In genomic region chr14:76151820-76152161, GRCm38 (mm10) we compare ENCODE assay signal across 8 mouse cellular contexts. TPM values are rescaled to one million over a fixed set of nuclear protein-coding genes. Genes with fewer than 3 reads are reported as not detected.
DNase-seq lines count a peak whose midpoint lies in the region; ATAC-seq and TF ChIP-seq lines count a peak whose summit lies in the region.

No protein-coding gene starts in this region.

- no peak for DNase-seq in kidney, adult 2 months
- DNase-seq in kidney, adult 11 months: no peak
- DNase-seq in retina, embryonic 14.5 days (ENCODE audit: low spot score): no peak
- DNase-seq in layer of hippocampus, adult 18-20 months (ENCODE audit: low spot score in 2 of 2): no peak
- DNase-seq in cerebellum, adult 11 months: no peak

- TF ChIP-seq CTCF in kidney, adult 2 months (conservative IDR thresholded peaks at IDR 0.05; ENCODE audit: insufficient read depth, insufficient read length, low read depth, low read length): no peak
- no peak for TF ChIP-seq CTCF in bone marrow macrophage, adult 2 months (IDR thresholded peaks at IDR 0.05; ENCODE audit: low read depth, low read length)

- no peaks in the 10 kb centered on the region for H3K27me3 ChIP-seq in kidney, adult 2 months (replicated peaks; ENCODE audit: control insufficient read depth, insufficient read depth, low read length)
- no peaks in the 10 kb centered on the region for H3K27me3 ChIP-seq in hindbrain, embryonic 13.5 days
- peaks cover 3% of the 10 kb centered on the region; the same call in 1 of the 2 replicates for H3K27me3 ChIP-seq in midbrain, embryonic 13.5 days

- H3K9ac ChIP-seq in hindbrain, embryonic 13.5 days: peak overlapping the region; percentile 82; the same call in 1 of the 2 replicates
- H3K9ac ChIP-seq in midbrain, embryonic 13.5 days (replicated peaks): peak overlapping the region; percentile 82

- no peaks in the 10 kb centered on the region for H3K36me3 ChIP-seq in kidney, adult 2 months (ENCODE audit: control insufficient read depth, insufficient read depth, low read length)
- no peaks in the 10 kb centered on the region for H3K36me3 ChIP-seq in hindbrain, embryonic 13.5 days
- H3K36me3 ChIP-seq in midbrain, embryonic 13.5 days: no peaks in the 10 kb centered on the region

- H3K4me3 ChIP-seq in kidney, adult 2 months (ENCODE audit: insufficient read depth, low read depth, low read length): peak overlapping the region; percentile 89
- H3K4me3 ChIP-seq in bone marrow macrophage, adult 2 months (ENCODE audit: insufficient read depth, low read length): peak overlapping the region; percentile 88
- peak overlapping the region; percentile 65 for H3K4me3 ChIP-seq in hindbrain, embryonic 13.5 days
- H3K4me3 ChIP-seq in midbrain, embryonic 13.5 days (replicated peaks): peak overlapping the region; percentile 66

- no peak for TF ChIP-seq POLR2A in kidney, adult 2 months (IDR thresholded peaks at IDR 0.05; ENCODE audit: low read depth, low read length)
- no peak for TF ChIP-seq POLR2A in bone marrow macrophage, adult 2 months (IDR thresholded peaks at IDR 0.05; ENCODE audit: borderline replicate concordance, low read depth, low read length)

- H3K27ac ChIP-seq in kidney, adult 2 months (ENCODE audit: insufficient read depth, low read depth, low read length): peak overlapping the region; percentile 90
- no peak overlapping the region for H3K27ac ChIP-seq in bone marrow macrophage, adult 2 months (ENCODE audit: insufficient read depth, low read depth, low read length)
- H3K27ac ChIP-seq in hindbrain, embryonic 13.5 days: peak overlapping the region; percentile 97
- peak overlapping the region; percentile 97 for H3K27ac ChIP-seq in midbrain, embryonic 13.5 days

- H3K4me2 ChIP-seq in hindbrain, embryonic 13.5 days: peak overlapping the region; percentile 66
- H3K4me2 ChIP-seq in midbrain, embryonic 13.5 days (replicated peaks): peak overlapping the region; percentile 67

- 3% methylated on average over 10 of the region's 10 CpGs for WGBS in kidney, adult 2 months
- WGBS in hindbrain, embryonic 13.5 days: 2% methylated on average over 10 of the region's 10 CpGs
- under 1% methylated on average over 10 of the region's 10 CpGs for WGBS in midbrain, embryonic 13.5 days

- H3K4me1 ChIP-seq in kidney, adult 2 months (ENCODE audit: control insufficient read depth, insufficient read depth, low read length): peaks cover 6% of the 10 kb centered on the region; the same call in 1 of the 2 replicates
- peaks cover 6% of the 10 kb centered on the region for H3K4me1 ChIP-seq in bone marrow macrophage, adult 2 months (ENCODE audit: control insufficient read depth, insufficient read depth, low read length)
- peaks cover 15% of the 10 kb centered on the region for H3K4me1 ChIP-seq in hindbrain, embryonic 13.5 days (replicated peaks)
- H3K4me1 ChIP-seq in midbrain, embryonic 13.5 days (replicated peaks): peaks cover 10% of the 10 kb centered on the region

- no peaks in the 10 kb centered on the region for H3K9me3 ChIP-seq in hindbrain, embryonic 13.5 days
- no peaks in the 10 kb centered on the region for H3K9me3 ChIP-seq in midbrain, embryonic 13.5 days

- ATAC-seq in hindbrain, embryonic 13.5 days (ENCODE audit: low FRiP score): no peak
- no peak for ATAC-seq in midbrain, embryonic 13.5 days

RNA-seq across cellular contexts. Expression of gene Nufip1, which starts 41.1 kb away (rescaled TPM):
- 1.8 and 2.6 TPM in 2 replicates for polyA plus RNA-seq in kidney, adult 2 months (2012; rRNA removed)
- 7.3 and 7.4 TPM in 2 replicates for polyA plus RNA-seq in bone marrow macrophage, adult 2 months (2012; ENCODE audit: insufficient read depth, insufficient read length, missing spikeins)
- 14.7 and 15.6 TPM in 2 replicates for polyA plus RNA-seq in hindbrain, embryonic 13.5 days (2015; fragmentation: Nextera tagmentation; extraction: Ambion mirVana)
- 13.7 and 14.9 TPM in 2 replicates for polyA plus RNA-seq in midbrain, embryonic 13.5 days (2015; fragmentation: Nextera tagmentation; extraction: Ambion mirVana)
- total RNA-seq in layer of hippocampus, adult 18-20 months (2021): 10 to 100 TPM in 1 of 2 experiments, 1 to 10 TPM in 1; 8.6 to 10.1 TPM

RNA-seq across cellular contexts. Expression of gene Gpalpp1, which starts 41.2 kb away (rescaled TPM):
- polyA plus RNA-seq in kidney, adult 2 months (2012; rRNA removed): 4.1 and 5.5 TPM in 2 replicates
- 19.1 and 22.2 TPM in 2 replicates for polyA plus RNA-seq in bone marrow macrophage, adult 2 months (2012; ENCODE audit: insufficient read depth, insufficient read length, missing spikeins)
- polyA plus RNA-seq in hindbrain, embryonic 13.5 days (2015; fragmentation: Nextera tagmentation; extraction: Ambion mirVana): 12.7 and 13.2 TPM in 2 replicates
- polyA plus RNA-seq in midbrain, embryonic 13.5 days (2015; fragmentation: Nextera tagmentation; extraction: Ambion mirVana): 15.3 and 15.6 TPM in 2 replicates
- 10 to 100 TPM; 25.9 to 27.2 TPM for total RNA-seq in layer of hippocampus, adult 18-20 months (2021)
